Mouse (Mus musculus) Patski (cell line): ENCODE measurements around the gene Tubb1. TPM values are rescaled to one million over a fixed set of nuclear protein-coding genes. Genes with fewer than 3 reads are reported as not detected.

Experiments used
- ATAC-seq: fragments of 100-300 bp; one replicate; pipeline ENCODE4 v1.8.0; 2021
- CTCF ChIA-PET: fragments of 350-600 bp; sonication (Branson Sonifier 250); formaldehyde crosslinking; loops from one replicate; lab custom pipeline; 2022; ENCODE audit warnings: inconsistent platforms; lab: Charles Lee
- POLR2A ChIA-PET: fragments of 350-600 bp; sonication (Branson Sonifier 250); formaldehyde crosslinking; loops from one replicate; lab custom pipeline; 2022; ENCODE audit warnings: antibody characterized with exemption, inconsistent platforms; lab: Charles Lee
- DNase-seq: peaks from one replicate; pipeline ENCODE4 v3.0.0-alpha.2; 2011; ENCODE audit warnings: low read depth, low spot score
- H3K27me3 ChIP-seq: fragments of 371-371 bp; one replicate; pipeline ENCODE4 v1.5.1; 2021
- CTCF ChIP-seq: fragments of 100-300 bp; IDR thresholded peaks from one replicate; pipeline ENCODE4 v1.5.1; 2021
- in situ Hi-C: fragments of 300-500 bp; cut with MboI; formaldehyde crosslinking; loops from 3 replicates; pipeline ENCODE4 v1.11.1; 2018; ENCODE audit warnings: low pct_unique_long_range_greater_than_20kb, mixed read lengths
- polyA plus RNA-seq: library from polyadenylated mRNA; unstranded; gene quantifications from one replicate; pipeline ENCODE4 v1.2.3, GENCODE M21; 2021

Tubb1 gene
- polyA plus RNA-seq, 1 experiment from 2014 or later, result not detected

- ChIA-PET POLR2A (interaction anchor here (1.6 kb wide), 1 partner anchor 9 kb away, joined by 5 read pairs; no protein-coding TSS in a partner anchor), CTCF (interaction anchor here (1.9 kb wide), 1 partner anchor 29 kb away, joined by 5 read pairs; no protein-coding TSS in a partner anchor)
- no peaks in the 10 kb centered on the region for H3K27me3 ChIP-seq
- in situ Hi-C loops, result no loop called here
- DNase-seq (no peak), ATAC-seq (no peak)
- no peak for TF ChIP-seq CTCF
Observed at GRCm38 (mm10) chr2:174428996-174429591, 21.4 kb upstream of the Tubb1 start.

GRCm38 (mm10) chr2:174434943-174435342 lies 15.6 kb upstream of the Tubb1 start:
- DNase-seq, result no peak
- no peak for TF ChIP-seq CTCF
- H3K27me3 ChIP-seq, result no peaks in the 10 kb centered on the region
- in situ Hi-C loops, result no loop called here
- ChIA-PET CTCF (interaction anchor here (0.9 to 1.0 kb wide), 2 partner anchors 10 to 115 kb away, joined by 3 read pairs; no protein-coding TSS in a partner anchor), POLR2A (no interaction called here)
- no peak for ATAC-seq

DNA sequence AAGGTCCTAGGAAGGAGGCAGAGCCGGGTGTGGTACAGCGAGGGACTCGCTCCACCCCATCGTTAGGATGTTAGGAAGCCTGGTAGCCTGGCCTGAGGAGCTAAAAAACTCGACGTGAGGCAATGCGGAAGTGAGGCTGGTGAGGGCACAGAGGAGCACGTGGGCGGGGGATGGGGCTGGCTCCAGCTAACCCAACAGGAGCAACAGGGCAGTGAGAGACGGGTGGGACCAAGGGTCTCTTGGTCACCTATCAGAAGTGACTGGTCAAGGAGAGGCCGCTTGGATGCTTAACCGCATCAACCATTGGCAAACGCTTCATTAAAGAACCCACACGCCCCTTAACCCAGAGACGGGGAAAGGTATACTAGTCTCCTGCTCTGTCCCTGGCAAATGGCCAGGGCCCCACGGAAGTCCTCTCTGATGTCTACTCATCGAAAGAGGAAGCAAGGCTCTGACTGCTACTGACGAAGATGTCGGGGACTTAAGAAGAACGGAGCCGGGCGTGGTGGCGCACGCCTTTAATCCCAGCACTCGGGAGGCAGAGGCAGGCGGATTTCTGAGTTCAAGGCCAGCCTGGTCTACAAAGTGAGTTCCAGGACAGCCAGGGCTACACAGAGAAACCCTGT lies 14.3 kb upstream of the Tubb1 start:
- no peak for TF ChIP-seq CTCF
- ATAC-seq, result no peak
- in situ Hi-C loops, result no loop called here
- no peak for DNase-seq
- CTCF ChIA-PET, result interaction anchor here (1.0 kb wide), 1 partner anchor 9 kb away, joined by 3 read pairs; no protein-coding TSS in a partner anchor
- POLR2A ChIA-PET, result no interaction called here
- no peaks in the 10 kb centered on the region for H3K27me3 ChIP-seq

DNA sequence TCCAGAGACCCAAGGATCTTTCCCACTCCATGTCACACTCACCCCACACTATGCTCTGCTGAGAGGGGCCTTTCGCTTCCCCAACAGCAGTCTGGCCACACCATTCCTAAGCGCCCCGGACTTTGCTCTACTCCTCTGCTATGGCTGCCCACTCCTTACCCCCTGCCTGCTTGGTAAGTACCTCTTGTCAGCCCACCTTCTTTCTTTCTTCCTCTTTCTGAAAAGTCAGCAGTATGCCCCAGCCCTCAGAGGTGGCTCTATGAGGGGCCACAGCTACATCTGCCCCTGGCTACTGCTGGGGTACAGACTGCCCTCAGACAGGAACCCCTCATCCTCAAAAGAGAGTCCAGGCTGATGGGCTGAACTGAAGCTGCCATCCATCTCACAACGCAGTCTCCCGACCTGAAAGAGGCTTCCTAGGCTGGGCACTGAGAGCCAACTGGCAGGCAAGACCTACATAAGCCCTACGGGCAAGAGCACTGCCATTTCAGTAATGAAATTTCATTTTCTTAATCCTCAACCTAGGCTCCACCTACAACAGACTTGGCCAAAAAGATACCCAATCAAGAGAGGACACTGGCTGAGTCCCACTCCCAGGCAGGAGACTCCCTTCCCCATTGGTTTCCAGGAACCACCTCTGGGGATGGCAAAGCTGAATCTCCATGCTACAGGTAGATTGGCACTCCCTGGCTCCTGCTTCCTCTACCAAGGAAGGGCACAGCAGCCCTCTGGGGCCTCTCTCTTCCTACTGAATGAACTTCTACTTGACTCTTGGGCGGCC lies 13.4 kb upstream of the Tubb1 start:
- ATAC-seq, result no peak
- CTCF ChIA-PET, result interaction anchor here (1.4 kb wide), 1 partner anchor 10 kb away, joined by 3 read pairs; no protein-coding TSS in a partner anchor
- no peaks in the 10 kb centered on the region for H3K27me3 ChIP-seq
- no peak for TF ChIP-seq CTCF
- DNase-seq, result no peak
- in situ Hi-C loops, result no loop called here
- POLR2A ChIA-PET, result no interaction called here

GRCm38 (mm10) chr2:174437697-174437982 lies 12.9 kb upstream of the Tubb1 start:
- ChIA-PET POLR2A (no interaction called here), CTCF (interaction anchor here (1.4 kb wide), 1 partner anchor 11 kb away, joined by 3 read pairs; no protein-coding TSS in a partner anchor)
- TF ChIP-seq CTCF, result no peak
- in situ Hi-C loops, result no loop called here
- no peaks in the 10 kb centered on the region for H3K27me3 ChIP-seq
- DNase-seq (no peak), ATAC-seq (no peak)

DNA sequence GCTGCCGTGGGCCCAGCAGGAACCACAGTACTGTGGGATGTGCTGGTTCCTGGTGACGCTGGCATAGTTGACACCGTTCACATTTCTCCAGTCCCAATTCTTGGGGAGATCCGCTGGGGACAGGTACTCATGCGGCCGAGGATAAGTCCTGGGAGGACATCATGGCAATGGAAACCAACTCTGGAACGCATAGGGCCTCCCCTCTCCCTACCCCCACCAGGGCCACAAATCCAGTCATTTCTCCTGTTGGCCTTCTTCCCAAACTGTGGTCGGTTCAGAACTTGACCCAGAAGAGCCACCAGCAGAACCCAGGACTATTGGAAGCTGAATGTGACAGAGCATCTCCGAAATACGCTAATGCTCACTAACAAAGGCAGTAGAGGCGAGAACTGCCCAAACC lies 12.3 kb upstream of the Tubb1 start:
- no peak for TF ChIP-seq CTCF
- in situ Hi-C loops, result no loop called here
- POLR2A ChIA-PET, result no interaction called here
- ATAC-seq (no peak), DNase-seq (no peak)
- CTCF ChIA-PET, result interaction anchor here (1.4 kb wide), 1 partner anchor 11 kb away, joined by 3 read pairs; no protein-coding TSS in a partner anchor
- H3K27me3 ChIP-seq, result no peaks in the 10 kb centered on the region

- no peak for TF ChIP-seq CTCF
- CTCF ChIA-PET, result no interaction called here
- DNase-seq (no peak), ATAC-seq (no peak)
- H3K27me3 ChIP-seq, result no peaks in the 10 kb centered on the region
- POLR2A ChIA-PET, result no interaction called here
- in situ Hi-C loops, result no loop called here
Observed at GRCm38 (mm10) chr2:174438737-174439449, 11.6 kb upstream of the Tubb1 start, which contains the start of gene Ctsz. TSS of gene Ctsz (minus strand) at chr2:174439039.

- CTCF ChIA-PET, result interaction anchor here (0.7 kb wide), 1 partner anchor 380 kb away, joined by 3 read pairs; no protein-coding TSS in a partner anchor
- no peak for TF ChIP-seq CTCF
- DNase-seq (no peak), ATAC-seq (no peak)
- POLR2A ChIA-PET, result no interaction called here
- in situ Hi-C loops, result no loop called here
- no peaks in the 10 kb centered on the region for H3K27me3 ChIP-seq
Observed at GRCm38 (mm10) chr2:174439450-174439838, 11.1 kb upstream of the Tubb1 start.

- CTCF ChIA-PET, result interaction anchor here (0.7 kb wide), 1 partner anchor 380 kb away, joined by 3 read pairs; no protein-coding TSS in a partner anchor
- in situ Hi-C loops, result no loop called here
- ATAC-seq, result no peak
- TF ChIP-seq CTCF, result no peak
- DNase-seq, result no peak
- POLR2A ChIA-PET, result no interaction called here
- H3K27me3 ChIP-seq, result no peaks in the 10 kb centered on the region
Observed at GRCm38 (mm10) chr2:174439961-174440360, 10.5 kb upstream of the Tubb1 start.

- in situ Hi-C loops, result no loop called here
- TF ChIP-seq CTCF, result no peak
- no peaks in the 10 kb centered on the region for H3K27me3 ChIP-seq
- ChIA-PET CTCF (no interaction called here), POLR2A (no interaction called here)
- ATAC-seq (no peak), DNase-seq (no peak)
Observed at GRCm38 (mm10) chr2:174441898-174442297, 8.6 kb upstream of the Tubb1 start.
